Mouse (Mus musculus): ENCODE results near the gene Nfyb.

DNA sequence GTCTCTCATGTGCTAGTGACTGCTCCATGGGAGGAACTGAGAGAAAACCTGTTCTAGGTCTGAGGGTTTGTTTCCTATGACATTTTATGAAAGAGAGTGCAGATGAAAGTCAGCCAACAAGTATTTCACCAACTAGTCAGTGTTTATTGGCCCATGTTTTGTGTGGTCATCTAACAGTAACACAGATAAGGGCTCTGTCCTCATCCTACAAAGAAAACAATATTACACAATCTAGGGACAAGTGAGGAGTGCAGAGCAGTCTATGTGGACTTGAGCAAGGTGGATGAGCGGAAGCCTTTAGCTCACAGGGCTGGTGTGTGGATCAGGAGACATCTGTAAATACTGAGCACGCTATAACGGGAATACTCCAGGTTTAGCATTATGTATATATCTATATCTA, 5.1 kb downstream of the Nfyb start:
- TF ChIP-seq EP300 (IDR thresholded peaks at IDR 0.05; ENCODE audit: insufficient read depth, low read depth, low read length) (no peak), POLR2A (IDR thresholded peaks at IDR 0.05; ENCODE audit: insufficient read depth, low read length) (no peak)

Data from ES-Bruce4 (cell line).